Mouse (Mus musculus): ENCODE measurements at regions not wholly inside any gene's neighbourhood (a gene's known extent, or its start where the extent isn't known, plus 50 kb on each side); places are given as distances from the start of the nearest gene placed in this dataset.

DNA sequence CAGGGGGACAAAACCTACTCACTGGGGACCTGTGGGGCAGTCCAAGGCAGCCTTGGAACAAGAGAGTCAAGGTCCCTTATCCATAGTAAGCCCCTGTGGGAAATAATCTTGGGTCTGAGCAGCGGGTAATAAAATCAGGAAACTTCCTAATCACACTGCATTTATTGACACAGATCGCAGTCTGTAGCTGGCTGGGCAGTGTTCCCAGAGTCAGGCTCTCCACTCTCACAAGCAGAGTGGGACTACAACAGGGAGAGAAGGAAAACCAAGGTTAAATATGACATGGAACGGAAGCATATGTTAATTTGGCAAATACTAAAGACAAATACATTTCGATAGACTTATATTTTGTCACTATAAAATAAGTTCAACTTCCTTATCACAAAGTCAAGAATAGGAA lies 322.6 kb downstream of the Sox11 start:
- WGBS = 57% methylated on average over 4 of the region's 4 CpGs
- H3K4me1 ChIP-seq (ENCODE audit: control insufficient read depth, insufficient read depth, low read length) = no peaks in the 10 kb centered on the region
- no peaks in the 10 kb centered on the region for H3K9me3 ChIP-seq (ENCODE audit: control insufficient read depth, low read length)
- H3K4me3 ChIP-seq (ENCODE audit: low read length) = no peak overlapping the region
- H3K36me3 ChIP-seq (ENCODE audit: control insufficient read depth, insufficient read depth, low read length) = no peaks in the 10 kb centered on the region
- H3K4me2 ChIP-seq (ENCODE audit: low read depth, low read length) = no peak overlapping the region
- peak; percentile 50; the same call in 1 of the 2 replicates for ATAC-seq
- H3K9ac ChIP-seq (ENCODE audit: low read depth, low read length) = no peak overlapping the region
- no peaks in the 10 kb centered on the region for H3K27me3 ChIP-seq (replicated peaks; ENCODE audit: control insufficient read depth, insufficient read depth, low read length)
- H3K27ac ChIP-seq (ENCODE audit: low read length) = no peak overlapping the region

DNA sequence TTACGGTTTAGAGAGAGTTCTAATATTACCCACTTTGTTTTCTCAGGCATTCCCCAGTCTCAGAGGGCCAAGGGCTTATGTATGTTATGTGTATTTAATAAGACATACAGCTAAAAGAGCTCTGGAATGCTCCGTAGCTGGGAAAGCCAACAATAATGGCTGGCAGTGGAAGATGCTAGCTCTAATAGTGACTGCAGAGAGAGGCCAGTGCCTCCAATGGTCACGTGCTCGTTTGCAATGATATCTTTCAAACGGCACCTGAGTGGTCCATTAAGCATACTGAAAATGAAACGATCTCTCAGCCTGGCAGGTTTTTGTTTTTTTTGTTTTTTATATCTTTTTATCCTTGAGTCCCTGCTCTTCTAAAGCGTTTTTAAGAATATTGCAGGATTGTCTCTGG lies 324.0 kb downstream of the Sox11 start:
- Histone ChIP-seq H3K4me2 (ENCODE audit: low read depth, low read length) (no peak overlapping the region), H3K27ac (ENCODE audit: low read length) (no peak overlapping the region), H3K9ac (ENCODE audit: low read depth, low read length) (no peak overlapping the region), H3K36me3 (ENCODE audit: control insufficient read depth, insufficient read depth, low read length) (no peaks in the 10 kb centered on the region), H3K27me3 (replicated peaks; ENCODE audit: control insufficient read depth, insufficient read depth, low read length) (no peaks in the 10 kb centered on the region), H3K4me3 (ENCODE audit: low read length) (no peak overlapping the region), H3K4me1 (ENCODE audit: control insufficient read depth, insufficient read depth, low read length) (no peaks in the 10 kb centered on the region), H3K9me3 (ENCODE audit: control insufficient read depth, low read length) (no peaks in the 10 kb centered on the region)
- no peak for ATAC-seq
- 67% methylated on average over 7 of the region's 7 CpGs for WGBS

DNA sequence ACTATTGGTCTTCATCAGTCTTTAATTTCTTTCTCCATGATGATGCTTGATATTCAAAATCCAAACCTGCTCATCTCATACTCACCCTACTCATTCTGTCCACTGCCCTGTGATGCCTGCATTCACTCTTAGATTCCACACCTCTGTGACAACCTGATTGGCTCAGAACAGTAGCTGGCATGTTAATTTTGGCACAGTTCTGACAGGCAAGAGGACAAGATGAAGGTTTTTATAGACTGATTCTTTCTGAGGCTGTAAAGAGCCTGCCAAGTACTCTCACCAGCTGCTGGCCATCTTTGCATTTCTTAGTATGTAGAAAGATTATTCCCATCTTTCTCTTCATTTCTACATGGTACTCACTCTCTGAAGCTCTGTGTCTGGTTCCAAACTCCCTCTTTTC lies 343.1 kb downstream of the Sox11 start:
- Histone ChIP-seq H3K27me3 (replicated peaks; ENCODE audit: control insufficient read depth, insufficient read depth, low read length) (no peaks in the 10 kb centered on the region), H3K4me3 (ENCODE audit: low read length) (no peak overlapping the region), H3K9me3 (ENCODE audit: control insufficient read depth, low read length) (no peaks in the 10 kb centered on the region), H3K4me2 (ENCODE audit: low read depth, low read length) (no peak overlapping the region), H3K4me1 (ENCODE audit: control insufficient read depth, insufficient read depth, low read length) (no peaks in the 10 kb centered on the region), H3K27ac (ENCODE audit: low read length) (no peak overlapping the region), H3K36me3 (ENCODE audit: control insufficient read depth, insufficient read depth, low read length) (no peaks in the 10 kb centered on the region), H3K9ac (ENCODE audit: low read depth, low read length) (no peak overlapping the region)
- no peak for ATAC-seq

DNA sequence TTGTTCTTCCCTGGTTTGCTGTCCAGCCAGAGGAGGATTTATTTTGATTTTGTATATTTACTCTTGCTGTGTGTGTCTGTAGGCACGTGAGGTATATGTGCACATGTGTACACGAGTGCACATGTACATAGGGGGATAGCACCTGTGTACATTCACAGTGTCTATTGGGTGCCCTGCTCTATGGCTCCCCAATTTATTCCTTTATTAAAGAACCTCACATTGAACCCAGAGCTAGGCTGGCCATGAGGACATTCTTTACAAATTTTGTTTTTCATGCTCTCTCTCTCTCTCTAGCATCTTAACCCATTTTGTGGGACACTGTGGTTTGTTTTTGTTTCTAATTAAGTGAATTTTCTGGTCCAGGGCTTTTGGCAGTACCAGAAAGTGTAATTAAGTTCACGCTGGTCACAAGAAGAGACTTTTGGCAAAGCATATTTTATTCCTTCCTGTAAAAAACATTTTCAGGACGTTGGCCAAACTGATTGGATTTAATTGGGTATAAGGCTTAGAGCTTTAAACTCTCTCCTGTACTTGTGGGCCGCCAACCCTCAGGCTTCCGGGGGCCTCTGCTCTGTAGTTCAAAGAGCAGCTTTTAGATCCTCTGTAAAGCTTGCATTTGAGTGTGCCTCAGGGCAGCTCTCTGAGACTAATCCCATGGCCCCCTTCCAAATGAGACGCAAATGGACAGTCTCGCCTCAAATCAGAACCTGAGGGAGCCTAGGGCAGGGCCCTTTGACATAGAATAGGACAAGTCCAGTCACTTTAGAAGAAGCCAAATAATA lies 365.9 kb downstream of the Sox11 start:
- H3K36me3 ChIP-seq (ENCODE audit: control insufficient read depth, insufficient read depth, low read length) = no peaks in the 10 kb centered on the region
- no peaks in the 10 kb centered on the region for H3K9me3 ChIP-seq (ENCODE audit: control insufficient read depth, low read length)
- no peaks in the 10 kb centered on the region for H3K4me1 ChIP-seq (ENCODE audit: control insufficient read depth, insufficient read depth, low read length)
- H3K4me3 ChIP-seq (ENCODE audit: low read length) = no peak overlapping the region
- no peak overlapping the region for H3K4me2 ChIP-seq (ENCODE audit: low read depth, low read length)
- no peak overlapping the region for H3K9ac ChIP-seq (ENCODE audit: low read depth, low read length)
- no peak overlapping the region for H3K27ac ChIP-seq (ENCODE audit: low read length)
- WGBS = 72% methylated on average over 8 of the region's 8 CpGs
- ATAC-seq = no peak
- H3K27me3 ChIP-seq (replicated peaks; ENCODE audit: control insufficient read depth, insufficient read depth, low read length) = no peaks in the 10 kb centered on the region

DNA sequence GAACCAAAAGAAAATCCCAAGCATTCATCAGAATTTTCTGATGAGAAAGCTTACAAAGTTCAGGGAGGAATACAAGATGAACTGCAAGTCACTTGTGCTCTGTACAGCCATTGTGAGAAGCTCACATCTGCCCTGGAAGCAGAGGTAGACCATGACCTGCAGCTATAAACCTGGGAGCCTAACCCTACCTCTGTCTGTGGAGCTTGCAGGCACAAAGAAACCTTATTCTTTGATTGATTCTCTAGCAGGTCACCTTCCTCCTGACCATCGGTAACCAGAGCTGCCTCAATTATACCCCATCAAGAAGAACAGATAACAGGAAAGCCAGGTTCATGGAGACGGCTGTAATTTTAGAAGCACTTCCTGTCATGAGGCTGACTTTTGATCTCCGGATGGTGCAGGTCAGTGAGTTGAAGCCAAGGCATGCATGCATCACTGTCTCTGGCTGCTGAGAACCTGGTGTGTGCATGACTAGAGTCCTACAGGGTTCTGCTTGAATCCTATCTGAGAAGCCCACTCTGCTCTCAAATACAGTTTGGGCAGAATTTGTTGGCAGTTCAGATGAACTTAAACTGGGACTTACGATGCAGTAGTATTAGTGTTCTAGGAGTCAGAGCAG lies 369.8 kb downstream of the Sox11 start:
- Histone ChIP-seq H3K9me3 (ENCODE audit: control insufficient read depth, low read length) (no peaks in the 10 kb centered on the region), H3K9ac (ENCODE audit: low read depth, low read length) (no peak overlapping the region), H3K27ac (ENCODE audit: low read length) (no peak overlapping the region), H3K36me3 (ENCODE audit: control insufficient read depth, insufficient read depth, low read length) (no peaks in the 10 kb centered on the region), H3K4me1 (ENCODE audit: control insufficient read depth, insufficient read depth, low read length) (no peaks in the 10 kb centered on the region), H3K27me3 (replicated peaks; ENCODE audit: control insufficient read depth, insufficient read depth, low read length) (no peaks in the 10 kb centered on the region), H3K4me3 (ENCODE audit: low read length) (no peak overlapping the region), H3K4me2 (ENCODE audit: low read depth, low read length) (no peak overlapping the region)
- WGBS = 61% methylated on average over 4 of the region's 4 CpGs
- ATAC-seq = no peak

DNA sequence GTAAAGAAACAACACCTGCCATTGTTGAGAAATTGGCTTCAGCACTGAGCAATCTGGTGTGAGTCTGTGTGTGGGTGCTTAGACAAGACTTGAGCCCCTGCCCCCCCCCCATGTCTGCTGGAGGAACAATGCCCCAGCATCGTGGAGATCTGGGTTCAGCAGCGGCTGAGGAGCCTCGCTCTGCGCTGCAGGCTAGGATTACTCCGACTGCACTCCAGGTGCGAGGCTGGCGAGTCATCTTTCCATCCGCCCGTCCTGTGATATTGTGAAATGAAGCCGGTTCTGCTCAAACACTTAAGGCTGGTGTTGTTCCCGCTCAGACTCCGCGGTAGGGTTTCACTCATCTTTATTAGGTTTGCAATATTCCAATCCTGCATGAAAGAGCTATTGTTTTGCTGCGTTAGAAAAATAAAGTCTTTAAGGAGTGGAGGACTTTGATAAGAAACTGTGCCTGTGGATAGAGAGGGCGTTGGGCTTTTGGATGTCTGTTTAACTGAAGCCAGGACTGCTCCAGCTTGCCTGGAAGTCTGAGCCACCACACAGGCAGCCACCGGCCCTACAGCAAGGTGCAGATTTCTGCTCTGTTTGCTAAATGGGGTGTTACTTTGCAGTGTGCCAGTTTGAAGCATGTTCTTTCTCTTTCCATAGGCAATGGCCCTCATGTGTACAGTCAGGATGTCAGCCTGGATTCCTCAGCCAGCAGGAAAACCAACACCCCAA lies 375.2 kb downstream of the Sox11 start:
- ATAC-seq = no peak
- 51% methylated on average over 16 of the region's 16 CpGs for WGBS

DNA sequence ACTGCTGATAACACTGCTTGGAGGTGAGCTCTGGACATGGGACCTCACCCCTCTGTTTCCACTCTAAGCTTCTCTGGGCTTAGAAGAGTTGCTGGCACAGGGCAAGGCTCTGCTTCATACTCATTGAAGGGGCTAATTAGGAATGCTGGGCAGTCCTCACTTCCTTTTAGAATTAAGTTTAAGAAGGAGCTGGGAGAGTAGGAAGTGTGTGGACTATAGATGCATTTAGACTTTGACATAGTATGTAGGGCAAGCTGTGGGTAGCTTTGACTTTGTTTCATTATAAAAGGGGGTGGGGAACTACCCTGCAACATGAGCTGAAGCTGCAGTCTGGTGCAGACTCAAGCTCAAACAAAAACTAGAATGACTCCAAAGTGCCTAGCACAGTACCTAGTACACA lies 378.5 kb downstream of the Sox11 start:
- Histone ChIP-seq H3K4me1 (ENCODE audit: control insufficient read depth, insufficient read depth, low read length) (no peaks in the 10 kb centered on the region), H3K27me3 (replicated peaks; ENCODE audit: control insufficient read depth, insufficient read depth, low read length) (no peaks in the 10 kb centered on the region), H3K9me3 (ENCODE audit: control insufficient read depth, low read length) (no peaks in the 10 kb centered on the region), H3K27ac (ENCODE audit: low read length) (no peak overlapping the region), H3K36me3 (ENCODE audit: control insufficient read depth, insufficient read depth, low read length) (no peaks in the 10 kb centered on the region), H3K4me2 (ENCODE audit: low read depth, low read length) (no peak overlapping the region), H3K9ac (ENCODE audit: low read depth, low read length) (no peak overlapping the region), H3K4me3 (ENCODE audit: low read length) (no peak overlapping the region)
- ATAC-seq = no peak

More for the DNA sequence above, 375.2 kb downstream of the Sox11 start:
- no peaks in the 10 kb centered on the region for H3K27me3 ChIP-seq (replicated peaks; ENCODE audit: control insufficient read depth, insufficient read depth, low read length)
- no peaks in the 10 kb centered on the region for H3K4me1 ChIP-seq (ENCODE audit: control insufficient read depth, insufficient read depth, low read length)
- no peak overlapping the region for H3K4me2 ChIP-seq (ENCODE audit: low read depth, low read length)
- H3K36me3 ChIP-seq (ENCODE audit: control insufficient read depth, insufficient read depth, low read length) = no peaks in the 10 kb centered on the region
- H3K9ac ChIP-seq (ENCODE audit: low read depth, low read length) = no peak overlapping the region
- no peaks in the 10 kb centered on the region for H3K9me3 ChIP-seq (ENCODE audit: control insufficient read depth, low read length)
- no peak overlapping the region for H3K4me3 ChIP-seq (ENCODE audit: low read length)
- H3K27ac ChIP-seq (ENCODE audit: low read length) = no peak overlapping the region

DNA sequence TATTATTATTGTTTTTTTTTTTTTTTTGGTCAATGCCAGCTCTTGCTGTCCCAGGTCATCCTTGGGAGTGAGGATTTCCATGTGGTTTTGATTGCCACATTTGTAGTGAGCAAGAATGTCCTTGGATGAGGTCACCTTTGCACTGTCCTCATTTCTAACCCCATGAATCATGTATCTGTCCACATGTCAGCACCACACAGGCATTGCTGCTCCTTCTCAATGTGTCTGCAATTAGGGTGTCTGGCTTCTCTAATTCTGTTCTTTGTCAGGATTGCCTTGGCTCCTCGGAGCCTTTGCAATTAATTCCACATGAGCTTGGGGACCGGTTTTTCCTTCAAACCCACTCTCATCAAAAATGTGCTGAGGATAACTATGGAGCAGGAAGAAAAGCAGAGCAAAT lies 402.5 kb downstream of the Sox11 start:
- Histone ChIP-seq H3K4me2 (ENCODE audit: low read depth, low read length) (no peak overlapping the region), H3K36me3 (ENCODE audit: control insufficient read depth, insufficient read depth, low read length) (no peaks in the 10 kb centered on the region), H3K4me3 (ENCODE audit: low read length) (no peak overlapping the region), H3K27ac (ENCODE audit: low read length) (no peak overlapping the region), H3K4me1 (ENCODE audit: control insufficient read depth, insufficient read depth, low read length) (no peaks in the 10 kb centered on the region), H3K27me3 (replicated peaks; ENCODE audit: control insufficient read depth, insufficient read depth, low read length) (no peaks in the 10 kb centered on the region), H3K9me3 (ENCODE audit: control insufficient read depth, low read length) (no peaks in the 10 kb centered on the region), H3K9ac (ENCODE audit: low read depth, low read length) (no peak overlapping the region)
- no peak for ATAC-seq
- WGBS = 41% methylated on average over 2 of the region's 2 CpGs

DNA sequence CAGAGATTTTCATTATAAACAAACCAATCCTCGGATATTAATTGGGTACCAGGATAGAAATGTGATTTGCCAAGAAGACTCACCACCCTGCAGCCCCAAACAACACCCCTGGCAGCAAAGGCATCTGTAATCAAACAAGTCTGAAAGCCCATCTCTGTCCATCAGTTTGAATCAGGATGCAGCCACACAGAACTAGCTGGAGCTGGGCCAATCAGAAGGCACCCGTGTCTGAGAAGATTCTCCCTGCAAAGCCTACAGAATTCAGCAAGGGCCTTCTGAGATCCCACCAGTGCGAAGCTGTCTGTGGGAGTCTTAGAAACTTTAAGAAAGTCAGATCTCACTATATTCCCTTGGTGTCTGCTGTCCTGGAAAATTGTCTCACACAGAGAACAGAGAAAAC lies 404.5 kb downstream of the Sox11 start:
- Histone ChIP-seq H3K27ac (ENCODE audit: low read length) (no peak overlapping the region), H3K4me3 (ENCODE audit: low read length) (no peak overlapping the region), H3K9me3 (ENCODE audit: control insufficient read depth, low read length) (no peaks in the 10 kb centered on the region), H3K27me3 (replicated peaks; ENCODE audit: control insufficient read depth, insufficient read depth, low read length) (no peaks in the 10 kb centered on the region), H3K9ac (ENCODE audit: low read depth, low read length) (no peak overlapping the region), H3K4me2 (ENCODE audit: low read depth, low read length) (no peak overlapping the region), H3K36me3 (ENCODE audit: control insufficient read depth, insufficient read depth, low read length) (no peaks in the 10 kb centered on the region), H3K4me1 (ENCODE audit: control insufficient read depth, insufficient read depth, low read length) (no peaks in the 10 kb centered on the region)
- WGBS = 69% methylated on average over 3 of the region's 3 CpGs
- ATAC-seq = no peak
